Mouse (Mus musculus) forebrain, embryonic 10.5 days (tissue): ENCODE data around the gene Atp5j. TPM values are rescaled to one million over a fixed set of nuclear protein-coding genes. Genes with fewer than 3 reads are reported as not detected.

ENCODE experiments used
- DNase-seq: peaks from one replicate; pipeline ENCODE4 v3.0.0-alpha.2; 2017; ENCODE audit warnings: low spot score; ENCODE audit errors: extremely low spot score
- H3K27ac ChIP-seq: fragments of 300-500 bp; sonication (generic); 2 replicates; pipeline ENCODE4 v1.5.1; 2016; ENCODE audit warnings: mild to moderate bottlenecking
- H3K27me3 ChIP-seq: fragments of 300-500 bp; sonication (generic); 2 replicates; pipeline ENCODE4 v1.6.1; 2016; ENCODE audit warnings: mild to moderate bottlenecking; ENCODE audit not compliant: poor library complexity, severe bottlenecking
- H3K36me3 ChIP-seq: fragments of 300-500 bp; sonication (generic); replicated peaks from 2 replicates; pipeline ENCODE4 v1.6.1; 2016; ENCODE audit warnings: mild to moderate bottlenecking, moderate library complexity
- H3K4me1 ChIP-seq: fragments of 300-500 bp; sonication (generic); 2 replicates; pipeline ENCODE4 v1.6.1; 2016
- H3K4me3 ChIP-seq: fragments of 300-500 bp; sonication (generic); 2 replicates; pipeline ENCODE4 v1.5.1; 2016; ENCODE audit warnings: mild to moderate bottlenecking, moderate library complexity
- H3K9me3 ChIP-seq: fragments of 300-500 bp; sonication (generic); 2 replicates; pipeline ENCODE4 v1.6.1; 2016; ENCODE audit warnings: mild to moderate bottlenecking, moderate library complexity
- WGBS: fragments of 180-500 bp; shearing (Covaris S2); methylation state at CpG from one replicate; pipeline ENCODE4 v1.1.7; 2016; 5-methylcytosine and 5-hydroxymethylcytosine counted together
- polyA plus RNA-seq: library from polyadenylated mRNA; unstranded; fragments of >200 nt; fragmentation: Nextera tagmentation; extraction: Ambion mirVana; gene quantifications from 2 replicates; pipeline ENCODE4 v1.2.1, GENCODE M21; 2016

Gene Atp5j
- polyA plus RNA-seq, 1 experiment from 2014 or later, result 826 TPM

- H3K4me3 ChIP-seq, result peak within 1 kb of the TSS; percentile 91
- peaks cover 29% of the 10 kb centered on the region for H3K4me1 ChIP-seq
- H3K27me3 ChIP-seq, result no peaks in the 10 kb centered on the region
- no peaks in the 10 kb centered on the region for H3K9me3 ChIP-seq
- WGBS, result under 1% methylated on average over 51 of the region's 52 CpGs
- DNase-seq, result peak; percentile 91
- peak within 1 kb of the TSS; percentile 99 for H3K27ac ChIP-seq
- H3K36me3 ChIP-seq, result peaks cover 46% of the 10 kb centered on the region
Measured at GRCm38 (mm10) chr16:84834745-84835440, 532 bp downstream of the Atp5j start, which contains the start of gene Gabpa. Gene Gabpa, plus strand, starts transcription at chr16:84834925.

GRCm38 (mm10) chr16:84834344-84834743 lies 1.1 kb downstream of the Atp5j start:
- Histone ChIP-seq H3K4me3 (peak overlapping the region; percentile 91), H3K9me3 (no peaks in the 10 kb centered on the region), H3K27me3 (no peaks in the 10 kb centered on the region), H3K36me3 (peaks cover 48% of the 10 kb centered on the region), H3K4me1 (peaks cover 29% of the 10 kb centered on the region), H3K27ac (peak overlapping the region; percentile 99)
- no peak for DNase-seq
- 1% methylated on average over 22 of the region's 22 CpGs for WGBS

- Histone ChIP-seq H3K36me3 (peaks cover 60% of the 10 kb centered on the region), H3K9me3 (no peaks in the 10 kb centered on the region), H3K27ac (no peak overlapping the region), H3K4me3 (no peak overlapping the region), H3K4me1 (peaks cover 29% of the 10 kb centered on the region), H3K27me3 (no peaks in the 10 kb centered on the region)
- 95% methylated on average over 5 of the region's 5 CpGs for WGBS
- no peak for DNase-seq
Measured at GRCm38 (mm10) chr16:84832736-84833135, 2.7 kb downstream of the Atp5j start.

GRCm38 (mm10) chr16:84831696-84832095 lies 3.7 kb downstream of the Atp5j start:
- Histone ChIP-seq H3K4me1 (peaks cover 20% of the 10 kb centered on the region), H3K4me3 (no peak overlapping the region), H3K27ac (no peak overlapping the region), H3K27me3 (no peaks in the 10 kb centered on the region), H3K36me3 (peaks cover 61% of the 10 kb centered on the region), H3K9me3 (no peaks in the 10 kb centered on the region)
- no peak for DNase-seq
- WGBS, result 93% methylated on average over 5 of the region's 5 CpGs

- WGBS, result 86% methylated on average over 6 of the region's 6 CpGs
- H3K4me1 ChIP-seq, result no peaks in the 10 kb centered on the region
- DNase-seq, result no peak
- no peaks in the 10 kb centered on the region for H3K9me3 ChIP-seq
- H3K4me3 ChIP-seq, result no peak overlapping the region
- H3K36me3 ChIP-seq, result peaks cover 95% of the 10 kb centered on the region
- H3K27me3 ChIP-seq, result no peaks in the 10 kb centered on the region
- no peak overlapping the region for H3K27ac ChIP-seq
Measured at GRCm38 (mm10) chr16:84825009-84825408, 10.4 kb downstream of the Atp5j start.

- peak; percentile 25 for DNase-seq
- Histone ChIP-seq H3K9me3 (no peaks in the 10 kb centered on the region), H3K36me3 (peaks cover 41% of the 10 kb centered on the region), H3K4me3 (no peak overlapping the region), H3K27ac (no peak overlapping the region), H3K27me3 (no peaks in the 10 kb centered on the region), H3K4me1 (no peaks in the 10 kb centered on the region)
- 40% methylated on average over 7 of the region's 7 CpGs for WGBS
Measured at GRCm38 (mm10) chr16:84817423-84817822, 18.0 kb downstream of the Atp5j start.

GRCm38 (mm10) chr16:84814511-84814910 lies 20.9 kb downstream of the Atp5j start:
- Histone ChIP-seq H3K9me3 (no peaks in the 10 kb centered on the region), H3K4me1 (no peaks in the 10 kb centered on the region), H3K4me3 (no peak overlapping the region), H3K27me3 (no peaks in the 10 kb centered on the region), H3K27ac (no peak overlapping the region), H3K36me3 (peaks cover 38% of the 10 kb centered on the region)
- no peak for DNase-seq
- WGBS, result 86% methylated on average over 8 of the region's 8 CpGs

GRCm38 (mm10) chr16:84813852-84814251 lies 21.6 kb downstream of the Atp5j start:
- Histone ChIP-seq H3K36me3 (peaks cover 35% of the 10 kb centered on the region), H3K4me1 (no peaks in the 10 kb centered on the region)
- 87% methylated on average over 8 of the region's 8 CpGs for WGBS

GRCm38 (mm10) chr16:84810254-84810653 lies 25.2 kb downstream of the Atp5j start:
- WGBS, result 98% methylated on average over 1 of the region's 1 CpGs
- H3K27ac ChIP-seq, result no peak overlapping the region
- H3K27me3 ChIP-seq, result no peaks in the 10 kb centered on the region
- no peak overlapping the region for H3K4me3 ChIP-seq
- no peaks in the 10 kb centered on the region for H3K9me3 ChIP-seq
- peaks cover 57% of the 10 kb centered on the region for H3K36me3 ChIP-seq
- no peak for DNase-seq
- H3K4me1 ChIP-seq, result no peaks in the 10 kb centered on the region

More at GRCm38 (mm10) chr16:84813852-84814251, 21.6 kb downstream of the Atp5j start:
- H3K9me3 ChIP-seq, result no peaks in the 10 kb centered on the region
- H3K27ac ChIP-seq, result no peak overlapping the region
- DNase-seq, result no peak
- no peaks in the 10 kb centered on the region for H3K27me3 ChIP-seq
- no peak overlapping the region for H3K4me3 ChIP-seq

- H3K36me3 ChIP-seq, result peaks cover 59% of the 10 kb centered on the region
- no peak overlapping the region for H3K27ac ChIP-seq
- H3K4me1 ChIP-seq, result no peaks in the 10 kb centered on the region
- H3K27me3 ChIP-seq, result no peaks in the 10 kb centered on the region
- H3K9me3 ChIP-seq, result no peaks in the 10 kb centered on the region
- 93% methylated on average over 7 of the region's 7 CpGs for WGBS
- no peak overlapping the region for H3K4me3 ChIP-seq
- no peak for DNase-seq
Measured at GRCm38 (mm10) chr16:84807874-84808273, 27.6 kb downstream of the Atp5j start.

GRCm38 (mm10) chr16:84806175-84806574 lies 29.2 kb downstream of the Atp5j start:
- peaks cover 46% of the 10 kb centered on the region for H3K36me3 ChIP-seq
- no peak for DNase-seq
- H3K27me3 ChIP-seq, result no peaks in the 10 kb centered on the region
- H3K4me3 ChIP-seq, result no peak overlapping the region
- whole genome bisulfite sequencing, result 98% methylated on average over 3 of the region's 3 CpGs
- H3K4me1 ChIP-seq, result no peaks in the 10 kb centered on the region
- H3K27ac ChIP-seq, result no peak overlapping the region
- no peaks in the 10 kb centered on the region for H3K9me3 ChIP-seq

- Histone ChIP-seq H3K27ac (no peak overlapping the region), H3K36me3 (peaks cover 34% of the 10 kb centered on the region), H3K4me3 (no peak overlapping the region), H3K4me1 (no peaks in the 10 kb centered on the region), H3K9me3 (no peaks in the 10 kb centered on the region), H3K27me3 (no peaks in the 10 kb centered on the region)
- WGBS, result 89% methylated on average over 5 of the region's 5 CpGs
- no peak for DNase-seq
Measured at GRCm38 (mm10) chr16:84804866-84805265, 30.6 kb downstream of the Atp5j start.

- no peak for DNase-seq
- 93% methylated on average over 6 of the region's 6 CpGs for WGBS
Measured at GRCm38 (mm10) chr16:84802217-84802616, 33.2 kb downstream of the Atp5j start.

More at GRCm38 (mm10) chr16:84802217-84802616, 33.2 kb downstream of the Atp5j start:
- Histone ChIP-seq H3K9me3 (no peaks in the 10 kb centered on the region), H3K27me3 (no peaks in the 10 kb centered on the region), H3K36me3 (peaks cover 14% of the 10 kb centered on the region), H3K4me3 (no peak overlapping the region), H3K27ac (no peak overlapping the region), H3K4me1 (no peaks in the 10 kb centered on the region)
